Mouse (Mus musculus) adrenal gland, adult 10 weeks (tissue): Measurements from ENCODE around the gene Gm11042. TPM values are rescaled to one million over a fixed set of nuclear protein-coding genes. Genes with fewer than 3 reads are reported as not detected.

Experiments
- polyA plus RNA-seq: library from polyadenylated mRNA; stranded (reverse); fragments of 350-450 nt; fragmentation: Illumina TruSeq; extraction: RNeasy Lipid Tissue Mini Kit (QIAGEN cat#74804); gene quantifications from one replicate; pipeline ENCODE4 v1.2.3, GENCODE M21; 2014; ENCODE audit warnings: low read depth, low replicate concordance

The Gm11042 gene
- not detected for polyA plus RNA-seq

GRCm38 (mm10) chr12:74316344-74316973 lies at the start of gene Gm11042:
Gene Gm11042 (minus strand): TSS chr12:74316394.

